Mouse (Mus musculus) CH12F3 (cell line): ENCODE measurements around the gene Fahd1.

Experiments used
- in situ Hi-C: fragments of 300-500 bp; cut with MboI; formaldehyde crosslinking; loops from 2 replicates; pipeline ENCODE4 v1.14.3; 2020; ENCODE audit warnings: low sequenced_read_pairs

The Fahd1 gene

GRCm38 (mm10) chr17:24848600-24849031 is 1.5 kb downstream of the Fahd1 start:
- in situ Hi-C loops, result no loop called here

- in situ Hi-C loops, result no loop called here
These were observed 2.8 kb downstream of the Fahd1 start for GRCm38 (mm10) chr17:24847386-24847785.

- in situ Hi-C loops, result no loop called here
These were observed 5.6 kb downstream of the Fahd1 start for GRCm38 (mm10) chr17:24844525-24844924.

- in situ Hi-C loops, result no loop called here
These were observed 7.5 kb downstream of the Fahd1 start for GRCm38 (mm10) chr17:24842631-24843030.

GRCm38 (mm10) chr17:24841133-24841532 is 9.0 kb downstream of the Fahd1 start:
- in situ Hi-C loops, result no loop called here

- in situ Hi-C loops, result no loop called here
These were observed 9.8 kb downstream of the Fahd1 start for GRCm38 (mm10) chr17:24840341-24840740.

- in situ Hi-C loops, result no loop called here
These were observed 10.3 kb downstream of the Fahd1 start, which contains the start of gene Hagh for GRCm38 (mm10) chr17:24839842-24840241. Gene Hagh, plus strand, starts transcription at chr17:24840143.

GRCm38 (mm10) chr17:24821351-24822280 is 28.5 kb downstream of the Fahd1 start:
- in situ Hi-C loops, result no loop called here

GRCm38 (mm10) chr17:24819469-24819868 is 30.7 kb downstream of the Fahd1 start:
- in situ Hi-C loops, result no loop called here

GRCm38 (mm10) chr17:24818172-24818571 is 32.0 kb downstream of the Fahd1 start:
- in situ Hi-C loops, result no loop called here

GRCm38 (mm10) chr17:24817503-24817902 is 32.7 kb downstream of the Fahd1 start:
- in situ Hi-C loops, result no loop called here

GRCm38 (mm10) chr17:24815256-24815655 is 34.9 kb downstream of the Fahd1 start:
- in situ Hi-C loops, result no loop called here

- in situ Hi-C loops, result no loop called here
These were observed 37.9 kb downstream of the Fahd1 start for GRCm38 (mm10) chr17:24812215-24812614.

- in situ Hi-C loops, result no loop called here
These were observed 39.0 kb downstream of the Fahd1 start for GRCm38 (mm10) chr17:24811211-24811610.

GRCm38 (mm10) chr17:24803952-24804951 is 45.9 kb downstream of the Fahd1 start, which contains the start of gene Meiob:
Gene Meiob, plus strand, starts transcription at chr17:24804289.
- in situ Hi-C loops, result no loop called here

- in situ Hi-C loops, result no loop called here
These were observed 49.6 kb downstream of the Fahd1 start for GRCm38 (mm10) chr17:24800524-24800923.

- in situ Hi-C loops, result no loop called here
These were observed 50.7 kb downstream of the Fahd1 start for GRCm38 (mm10) chr17:24799476-24799875.
